Mouse (Mus musculus) adrenal gland, adult 8-10 months (tissue): Measurements from ENCODE around the gene Marcksl1. TPM values are rescaled to one million over a fixed set of nuclear protein-coding genes. Genes with fewer than 3 reads are reported as not detected.
A peak's percentile ranks its signal among the peaks of the same experiment; 100 is the strongest.

Source experiments
- DNase-seq: peaks from one replicate; pipeline ENCODE4 v3.0.0; 2022
- total RNA-seq, 4 experiments: library from RNA; stranded (reverse); gene quantifications; 2 replicates each; pipeline ENCODE4 v1.2.4; 2022

Marcksl1 gene
- total RNA-seq: 10 to 100 TPM; 36.0 to 48.0 (median 43.9) TPM

- peak; percentile 78 for DNase-seq
Measured at GRCm38 (mm10) chr4:129513086-129513767, at the start of gene Marcksl1. TSS of gene Marcksl1 (plus strand) at chr4:129513581.

- DNase-seq: no peak
Measured at GRCm38 (mm10) chr4:129464286-129464815, 49.0 kb upstream of the Marcksl1 start.

- no peak for DNase-seq
Measured at GRCm38 (mm10) chr4:129476047-129476446, 37.3 kb upstream of the Marcksl1 start.

- DNase-seq: no peak
Measured at GRCm38 (mm10) chr4:129479863-129480262, 33.5 kb upstream of the Marcksl1 start.

- no peak for DNase-seq
Measured at GRCm38 (mm10) chr4:129481090-129481489, 32.3 kb upstream of the Marcksl1 start.

GRCm38 (mm10) chr4:129490972-129491880 lies 22.2 kb upstream of the Marcksl1 start, which contains the start of the genes Tssk3 and Fam229a:
TSS of gene Tssk3 (minus strand) at chr4:129491022.
TSS of gene Fam229a (plus strand) at chr4:129491190.
- no peak for DNase-seq

- DNase-seq: no peak
Measured at GRCm38 (mm10) chr4:129494681-129495080, 18.7 kb upstream of the Marcksl1 start.

- no peak for DNase-seq
Measured at GRCm38 (mm10) chr4:129495672-129496562, 17.5 kb upstream of the Marcksl1 start.

GRCm38 (mm10) chr4:129496631-129497030 lies 16.8 kb upstream of the Marcksl1 start:
- DNase-seq: peak; percentile 57

- DNase-seq: no peak
Measured at GRCm38 (mm10) chr4:129498941-129499340, 14.4 kb upstream of the Marcksl1 start.

GRCm38 (mm10) chr4:129500017-129500416 lies 13.4 kb upstream of the Marcksl1 start:
- no peak for DNase-seq

- peak; percentile 86 for DNase-seq
Measured at GRCm38 (mm10) chr4:129500607-129501566, 12.5 kb upstream of the Marcksl1 start.

GRCm38 (mm10) chr4:129502327-129502888 lies 11.0 kb upstream of the Marcksl1 start:
- DNase-seq: no peak

- no peak for DNase-seq
Measured at GRCm38 (mm10) chr4:129502901-129503444, 10.4 kb upstream of the Marcksl1 start.

GRCm38 (mm10) chr4:129505511-129505910 lies 7.9 kb upstream of the Marcksl1 start:
- no peak for DNase-seq

GRCm38 (mm10) chr4:129507434-129508236 lies 5.7 kb upstream of the Marcksl1 start:
- no peak for DNase-seq

- no peak for DNase-seq
Measured at GRCm38 (mm10) chr4:129508237-129508515, 5.2 kb upstream of the Marcksl1 start.

GRCm38 (mm10) chr4:129508834-129509600 lies 4.4 kb upstream of the Marcksl1 start:
- DNase-seq: no peak

- no peak for DNase-seq
Measured at GRCm38 (mm10) chr4:129509650-129510049, 3.7 kb upstream of the Marcksl1 start.
